Mouse (Mus musculus) E14TG2a.4 (cell line): Measurements from ENCODE around the gene Clpx.

ENCODE experiments used
- CTCF ChIP-seq: conservative IDR thresholded peaks from 2 replicates; pipeline ENCODE4 v1.5.1; 2014; ENCODE audit warnings: low read length
- NANOG ChIP-seq: IDR thresholded peaks from 2 replicates; pipeline ENCODE4 v1.6.1; 2014; ENCODE audit warnings: borderline replicate concordance, low read length, mixed read lengths

DNA sequence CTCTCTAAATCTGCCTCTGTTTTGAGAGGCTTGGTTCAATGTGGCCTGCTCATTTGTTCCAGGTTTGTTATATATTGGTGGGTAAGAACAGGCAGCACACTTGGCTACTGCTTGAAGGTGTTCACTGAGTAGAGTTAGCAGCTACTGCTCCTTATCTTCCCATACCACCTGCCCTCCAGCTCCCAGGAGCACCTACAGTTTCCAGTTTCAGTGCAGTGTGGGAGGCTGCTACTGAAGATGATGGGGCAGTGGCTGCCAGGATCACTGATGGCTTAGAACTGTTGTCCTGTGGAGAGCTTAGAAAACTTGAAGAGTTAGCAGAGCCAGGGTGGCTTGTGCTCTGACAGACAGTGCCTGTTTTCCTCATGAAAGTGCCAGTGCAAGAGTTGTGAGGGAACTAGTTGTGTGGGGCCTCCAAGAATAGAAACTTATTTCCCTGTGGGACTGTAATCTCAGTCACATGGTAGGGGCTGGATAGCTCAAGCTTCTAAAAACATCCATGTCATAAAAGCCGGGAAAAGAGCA is 65.0 kb downstream of the Clpx start:
- no peak for TF ChIP-seq CTCF
- no peak for TF ChIP-seq NANOG
